Mouse (Mus musculus) lung, embryonic 15.5 days (tissue): ENCODE results near the gene Dclk1. TPM values are rescaled to one million over a fixed set of nuclear protein-coding genes. Genes with fewer than 3 reads are reported as not detected.

Source experiments
- ATAC-seq: fragments of 200-750 bp; cut with Nextera tagmentation; 2 replicates; pipeline ENCODE4 v1.8.0; 2017; ENCODE audit warnings: moderate number of reproducible peaks, borderline replicate concordance; ENCODE audit not compliant: low FRiP score, low TSS enrichment; ENCODE audit errors: extremely low read depth
- H3K27ac ChIP-seq: fragments of 300-500 bp; sonication (generic); 2 replicates; pipeline ENCODE4 v1.5.1; 2015; ENCODE audit warnings: moderate library complexity, mild to moderate bottlenecking, inconsistent platforms
- H3K27me3 ChIP-seq: fragments of 300-500 bp; sonication (generic); 2 replicates; pipeline ENCODE4 v1.6.1; 2015; ENCODE audit warnings: inconsistent platforms
- H3K36me3 ChIP-seq: fragments of 300-500 bp; sonication (generic); 2 replicates; pipeline ENCODE4 v1.6.1; 2015; ENCODE audit warnings: inconsistent platforms
- H3K4me1 ChIP-seq: fragments of 300-500 bp; sonication (generic); 2 replicates; pipeline ENCODE4 v1.6.1; 2015; ENCODE audit warnings: inconsistent platforms
- H3K4me2 ChIP-seq: fragments of 300-500 bp; sonication (generic); 2 replicates; pipeline ENCODE4 v1.6.1; 2015; ENCODE audit warnings: inconsistent platforms, mild to moderate bottlenecking, moderate library complexity
- H3K4me3 ChIP-seq: fragments of 300-500 bp; sonication (generic); 2 replicates; pipeline ENCODE4 v1.5.1; 2015; ENCODE audit warnings: mild to moderate bottlenecking, inconsistent platforms
- H3K9ac ChIP-seq: fragments of 300-500 bp; sonication (generic); 2 replicates; pipeline ENCODE4 v1.6.1; 2015; ENCODE audit warnings: inconsistent platforms
- H3K9me3 ChIP-seq: fragments of 300-500 bp; sonication (generic); 2 replicates; pipeline ENCODE4 v1.6.1; 2016; ENCODE audit warnings: inconsistent platforms
- WGBS: fragments of 180-500 bp; shearing (Covaris S2); methylation state at CpG from one replicate; pipeline ENCODE4 v1.1.7; 2015; 5-methylcytosine and 5-hydroxymethylcytosine counted together
- polyA plus RNA-seq: library from polyadenylated mRNA; unstranded; fragments of >200 nt; fragmentation: Nextera tagmentation; extraction: Ambion mirVana; gene quantifications from 2 replicates; pipeline ENCODE4 v1.2.1, GENCODE M21; 2015

Dclk1 gene
- polyA plus RNA-seq, 1 experiment from 2014 or later = 10.7 TPM

DNA sequence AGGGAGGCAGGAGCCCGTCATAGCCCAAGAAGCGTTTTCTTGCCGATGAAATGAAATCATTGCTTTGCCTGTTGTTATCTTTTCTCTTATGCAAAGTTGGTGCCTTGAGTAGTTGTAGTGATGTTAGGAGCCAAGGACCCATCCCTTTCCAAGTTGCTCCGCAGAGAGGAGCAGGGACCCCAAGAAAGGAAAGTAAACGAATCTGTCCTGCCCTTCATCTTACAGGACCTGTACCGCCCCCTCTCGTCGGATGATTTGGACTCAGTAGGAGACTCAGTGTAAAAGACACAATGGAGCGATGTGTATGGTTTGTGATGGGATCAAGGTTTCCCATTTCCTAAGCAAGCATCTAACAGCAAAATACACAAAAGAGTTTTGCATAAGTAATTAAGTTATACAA, 224.2 kb downstream of the Dclk1 start:
- no peak overlapping the region for H3K4me2 ChIP-seq
- no peak for ATAC-seq
- H3K9me3 ChIP-seq = no peaks in the 10 kb centered on the region
- H3K9ac ChIP-seq = no peak overlapping the region
- H3K36me3 ChIP-seq = no peaks in the 10 kb centered on the region
- no peaks in the 10 kb centered on the region for H3K4me1 ChIP-seq
- H3K27ac ChIP-seq = no peak overlapping the region
- WGBS = 73% methylated on average over 9 of the region's 9 CpGs
- no peaks in the 10 kb centered on the region for H3K27me3 ChIP-seq
- H3K4me3 ChIP-seq = no peak overlapping the region

DNA sequence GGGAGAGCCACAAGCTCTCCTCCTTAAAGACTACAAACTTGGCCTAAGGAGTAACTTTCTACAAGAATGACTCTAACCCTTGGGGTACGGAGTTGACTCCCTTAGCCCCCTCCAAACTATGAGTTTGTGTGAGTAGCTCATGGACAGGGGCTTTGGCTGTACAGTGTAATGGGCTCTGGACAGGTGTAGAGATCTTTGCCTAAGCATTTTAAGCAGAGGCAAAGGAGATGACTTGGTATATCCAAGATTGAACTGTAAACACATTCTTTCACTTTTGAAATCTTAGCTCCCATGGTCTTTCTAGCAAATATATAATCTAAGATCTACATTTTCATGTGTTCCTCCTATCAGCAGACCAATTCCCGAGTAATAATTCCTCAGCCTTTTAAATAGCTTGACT, 229.9 kb downstream of the Dclk1 start, which contains the start of gene Gm21954:
Gene Gm21954 (minus strand): TSS at position 101 of the 400 bp plus-strand sequence.
- 81% methylated on average over 2 of the region's 2 CpGs for WGBS
- H3K27ac ChIP-seq = no peak within 1 kb of the TSS
- H3K27me3 ChIP-seq = no peaks in the 10 kb centered on the region
- no peak for ATAC-seq
- H3K4me2 ChIP-seq = no peak within 1 kb of the TSS
- no peaks in the 10 kb centered on the region for H3K36me3 ChIP-seq
- no peaks in the 10 kb centered on the region for H3K4me1 ChIP-seq
- no peak within 1 kb of the TSS for H3K9ac ChIP-seq
- H3K9me3 ChIP-seq = no peaks in the 10 kb centered on the region
- no peak within 1 kb of the TSS for H3K4me3 ChIP-seq

DNA sequence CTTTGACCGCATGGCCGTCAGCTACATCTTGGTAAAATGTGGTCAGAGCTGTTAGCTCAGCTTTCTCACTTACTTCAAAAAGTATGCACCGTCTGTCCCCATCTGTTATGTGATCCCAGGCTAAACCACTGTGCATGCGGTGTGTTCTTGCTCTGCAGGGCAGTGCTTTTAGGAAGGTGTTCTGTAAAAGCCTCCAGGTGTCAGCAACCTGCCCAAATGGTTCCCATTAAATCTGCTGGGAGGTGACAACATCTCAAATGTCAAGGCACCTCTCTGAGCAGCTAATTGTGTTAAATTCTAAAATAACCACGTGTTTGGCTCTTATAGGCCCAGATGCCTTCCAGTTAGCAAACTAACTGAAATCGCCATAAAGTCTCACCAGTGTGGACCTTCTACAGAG, 231.0 kb downstream of the Dclk1 start:
- Histone ChIP-seq H3K36me3 (no peaks in the 10 kb centered on the region), H3K9ac (no peak overlapping the region), H3K27me3 (no peaks in the 10 kb centered on the region), H3K4me1 (no peaks in the 10 kb centered on the region), H3K4me2 (no peak overlapping the region), H3K9me3 (no peaks in the 10 kb centered on the region), H3K27ac (no peak overlapping the region), H3K4me3 (no peak overlapping the region)
- ATAC-seq = no peak
- WGBS = 64% methylated on average over 6 of the region's 6 CpGs

DNA sequence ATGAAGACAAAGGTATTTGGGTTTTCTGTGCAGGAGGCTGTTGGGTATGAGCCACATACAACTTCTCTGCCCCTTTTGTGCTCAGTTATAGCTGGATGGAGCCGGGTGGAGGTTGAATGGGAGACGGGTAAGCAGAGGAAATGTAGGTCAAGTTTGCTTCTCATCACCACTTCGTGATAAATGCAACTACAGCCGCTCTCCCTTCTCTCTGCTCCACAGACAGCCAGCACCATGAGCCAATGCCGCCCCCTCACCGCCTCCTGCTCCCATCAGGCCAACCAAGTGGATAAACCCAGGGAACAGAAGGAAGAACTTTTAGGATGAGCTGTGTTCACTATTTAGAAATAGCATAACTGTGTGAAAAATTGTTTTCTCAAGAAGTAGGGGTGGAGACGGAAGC, 234.5 kb downstream of the Dclk1 start:
- Histone ChIP-seq H3K9me3 (no peaks in the 10 kb centered on the region), H3K9ac (no peak overlapping the region), H3K4me2 (no peak overlapping the region), H3K36me3 (no peaks in the 10 kb centered on the region), H3K4me3 (no peak overlapping the region), H3K27me3 (no peaks in the 10 kb centered on the region), H3K4me1 (no peaks in the 10 kb centered on the region), H3K27ac (no peak overlapping the region)
- WGBS = 83% methylated on average over 7 of the region's 7 CpGs
- ATAC-seq = no peak

DNA sequence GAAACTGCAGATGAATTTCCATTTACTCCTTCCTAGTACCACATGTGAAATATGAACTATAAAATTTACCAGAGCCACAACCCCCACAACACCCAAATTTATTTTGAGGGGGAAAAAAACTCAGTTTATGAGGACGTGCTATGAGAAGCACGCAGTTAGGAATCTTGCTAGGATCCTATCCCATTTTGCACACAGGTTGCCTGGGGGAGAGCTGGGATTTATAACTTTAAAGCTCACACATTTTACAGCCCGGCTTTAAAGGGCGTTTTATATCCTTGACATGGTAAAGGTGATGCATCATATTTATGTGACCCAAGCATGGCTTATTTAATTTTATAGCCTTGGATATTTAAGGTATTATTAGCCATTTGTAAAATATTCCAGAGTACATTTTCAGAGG, 237.1 kb downstream of the Dclk1 start:
- H3K4me1 ChIP-seq = no peaks in the 10 kb centered on the region
- H3K9me3 ChIP-seq = no peaks in the 10 kb centered on the region
- no peak overlapping the region for H3K4me3 ChIP-seq
- H3K36me3 ChIP-seq = no peaks in the 10 kb centered on the region
- ATAC-seq = no peak
- no peak overlapping the region for H3K27ac ChIP-seq
- WGBS = 81% methylated on average over 4 of the region's 4 CpGs
- no peaks in the 10 kb centered on the region for H3K27me3 ChIP-seq
- H3K4me2 ChIP-seq = no peak overlapping the region
- no peak overlapping the region for H3K9ac ChIP-seq

DNA sequence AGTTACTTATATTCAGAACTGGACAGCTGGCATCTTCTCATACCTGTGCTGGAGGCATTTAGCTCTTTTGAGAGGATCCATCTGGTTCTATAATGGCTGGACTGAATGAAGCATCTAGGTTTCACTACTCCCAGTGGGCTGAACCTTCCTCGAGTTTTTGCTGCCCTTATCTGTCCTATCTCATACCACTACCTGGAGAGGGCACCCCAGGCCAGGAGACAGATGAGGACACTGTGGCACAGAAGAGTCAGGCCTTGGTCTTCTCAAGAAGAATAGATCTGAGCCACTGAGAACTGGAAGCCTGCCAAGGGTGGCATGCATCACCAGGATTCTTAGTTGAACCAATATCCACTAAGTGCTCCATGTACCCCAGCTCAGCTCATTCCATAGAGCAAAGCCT, 239.0 kb downstream of the Dclk1 start:
- Histone ChIP-seq H3K4me2 (no peak overlapping the region), H3K9me3 (no peaks in the 10 kb centered on the region), H3K27ac (no peak overlapping the region), H3K36me3 (no peaks in the 10 kb centered on the region), H3K4me1 (no peaks in the 10 kb centered on the region), H3K9ac (no peak overlapping the region), H3K4me3 (no peak overlapping the region), H3K27me3 (no peaks in the 10 kb centered on the region)
- WGBS = 67% methylated on average over 1 of the region's 1 CpGs
- ATAC-seq = no peak

DNA sequence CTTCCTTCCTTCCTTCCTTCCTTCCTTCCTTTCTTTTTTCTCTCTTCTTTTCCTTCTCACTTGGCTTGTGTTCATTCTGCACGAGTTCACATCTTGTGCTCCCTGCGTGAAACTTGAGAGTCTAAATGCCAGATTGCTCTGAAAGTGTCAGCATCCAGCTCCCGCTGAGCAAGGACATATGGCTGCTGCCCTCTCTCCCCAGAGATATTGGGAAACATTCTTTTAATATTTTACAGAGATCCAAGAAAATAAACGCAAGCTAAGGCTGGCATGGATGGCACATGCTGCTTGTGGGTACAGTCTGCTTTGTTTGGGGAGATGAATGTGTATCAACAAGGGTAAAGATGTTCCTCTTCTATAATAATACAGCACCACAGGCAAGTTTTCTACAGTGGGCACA, 241.2 kb downstream of the Dclk1 start:
- no peaks in the 10 kb centered on the region for H3K27me3 ChIP-seq
- ATAC-seq = no peak
- no peak overlapping the region for H3K27ac ChIP-seq
- H3K4me3 ChIP-seq = no peak overlapping the region
- no peaks in the 10 kb centered on the region for H3K4me1 ChIP-seq
- no peaks in the 10 kb centered on the region for H3K36me3 ChIP-seq
- no peak overlapping the region for H3K4me2 ChIP-seq
- WGBS = 30% methylated on average over 4 of the region's 4 CpGs
- no peaks in the 10 kb centered on the region for H3K9me3 ChIP-seq
- no peak overlapping the region for H3K9ac ChIP-seq

DNA sequence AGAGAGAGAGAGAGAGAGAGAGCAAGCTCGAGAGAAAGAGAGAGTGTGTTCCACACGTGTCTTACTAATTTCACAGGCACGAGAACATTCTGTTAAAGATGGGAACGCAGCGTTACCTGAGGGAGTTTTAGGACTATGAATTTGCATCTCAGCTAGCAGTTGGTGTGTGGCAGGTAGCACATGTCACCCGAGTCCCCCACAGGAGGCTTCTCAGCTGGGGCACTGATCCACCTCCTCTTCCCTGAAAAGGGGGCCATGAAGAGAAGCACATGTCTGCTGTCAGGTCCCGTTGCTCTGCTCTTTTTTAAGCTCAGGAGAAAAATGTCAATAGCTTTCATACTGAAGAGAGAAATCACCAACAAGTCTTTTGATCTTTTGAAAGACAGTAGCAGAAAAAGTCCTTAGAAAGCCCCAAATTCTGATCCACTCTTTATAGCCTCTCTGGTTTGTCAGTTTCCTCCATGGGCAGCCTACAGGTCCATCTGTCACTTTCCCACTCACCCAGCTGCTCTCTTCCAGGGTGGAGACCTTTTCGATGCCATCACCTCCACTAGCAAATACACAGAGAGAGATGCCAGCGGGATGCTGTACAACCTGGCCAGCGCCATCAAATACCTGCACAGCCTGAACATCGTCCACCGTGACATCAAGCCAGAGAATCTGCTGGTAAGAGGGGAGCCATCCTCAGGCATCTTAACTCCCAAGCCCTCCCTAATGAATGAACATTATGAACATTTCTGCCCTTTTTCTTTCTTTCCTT, 247.2 kb downstream of the Dclk1 start:
- no peak overlapping the region for H3K4me3 ChIP-seq
- H3K9ac ChIP-seq = no peak overlapping the region
- no peak overlapping the region for H3K4me2 ChIP-seq
- 62% methylated on average over 12 of the region's 12 CpGs for WGBS
- no peaks in the 10 kb centered on the region for H3K27me3 ChIP-seq
- no peaks in the 10 kb centered on the region for H3K36me3 ChIP-seq
- H3K4me1 ChIP-seq = no peaks in the 10 kb centered on the region
- no peak overlapping the region for H3K27ac ChIP-seq
- H3K9me3 ChIP-seq = no peaks in the 10 kb centered on the region
- no peak for ATAC-seq

DNA sequence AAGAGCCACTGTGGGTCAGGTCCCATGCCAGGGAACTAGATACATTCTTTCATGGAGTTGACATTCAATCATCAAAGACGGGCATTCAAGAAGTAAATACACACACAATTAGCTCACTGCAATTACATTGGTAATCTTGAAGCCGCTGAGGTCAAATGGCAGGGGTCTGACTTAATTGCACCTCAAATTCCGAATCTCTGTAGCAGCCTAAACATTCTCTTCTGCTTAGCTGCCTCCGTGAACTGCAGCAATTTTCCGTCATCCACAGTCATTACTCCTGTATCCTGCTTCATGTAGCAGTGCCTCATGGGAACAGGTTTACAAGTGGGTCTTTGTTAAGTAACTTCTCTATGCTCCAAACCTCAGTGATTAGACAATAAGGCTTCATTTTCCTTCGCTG, 249.9 kb downstream of the Dclk1 start:
- Histone ChIP-seq H3K4me2 (no peak overlapping the region), H3K9ac (no peak overlapping the region), H3K4me1 (no peaks in the 10 kb centered on the region), H3K9me3 (no peaks in the 10 kb centered on the region), H3K27ac (no peak overlapping the region), H3K4me3 (no peak overlapping the region), H3K36me3 (no peaks in the 10 kb centered on the region), H3K27me3 (no peaks in the 10 kb centered on the region)
- 52% methylated on average over 6 of the region's 6 CpGs for WGBS
- ATAC-seq = no peak

DNA sequence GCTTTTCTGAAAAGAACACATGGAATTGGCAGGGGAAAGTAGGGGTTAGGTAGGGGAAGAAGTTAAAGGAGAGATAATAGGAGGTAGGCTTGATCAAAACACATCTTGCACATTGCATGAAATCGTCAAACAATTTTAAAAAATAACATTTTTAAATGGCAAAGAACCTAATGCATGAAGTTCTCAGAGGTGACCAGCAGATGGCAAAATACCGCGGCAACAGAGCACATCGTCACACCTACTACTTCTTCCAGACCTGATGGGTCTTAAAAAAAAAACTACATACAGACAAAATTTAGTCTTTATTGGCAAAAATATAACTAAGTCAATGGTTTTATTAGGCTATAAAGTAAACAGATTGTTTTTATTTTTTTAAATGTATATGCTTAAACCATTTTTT, 252.2 kb downstream of the Dclk1 start:
- H3K36me3 ChIP-seq = no peaks in the 10 kb centered on the region
- no peak for ATAC-seq
- no peaks in the 10 kb centered on the region for H3K27me3 ChIP-seq
- no peaks in the 10 kb centered on the region for H3K9me3 ChIP-seq
- H3K9ac ChIP-seq = no peak overlapping the region
- WGBS = 48% methylated on average over 4 of the region's 4 CpGs
- no peak overlapping the region for H3K4me2 ChIP-seq
- H3K4me1 ChIP-seq = no peaks in the 10 kb centered on the region
- no peak overlapping the region for H3K4me3 ChIP-seq
- H3K27ac ChIP-seq = no peak overlapping the region

DNA sequence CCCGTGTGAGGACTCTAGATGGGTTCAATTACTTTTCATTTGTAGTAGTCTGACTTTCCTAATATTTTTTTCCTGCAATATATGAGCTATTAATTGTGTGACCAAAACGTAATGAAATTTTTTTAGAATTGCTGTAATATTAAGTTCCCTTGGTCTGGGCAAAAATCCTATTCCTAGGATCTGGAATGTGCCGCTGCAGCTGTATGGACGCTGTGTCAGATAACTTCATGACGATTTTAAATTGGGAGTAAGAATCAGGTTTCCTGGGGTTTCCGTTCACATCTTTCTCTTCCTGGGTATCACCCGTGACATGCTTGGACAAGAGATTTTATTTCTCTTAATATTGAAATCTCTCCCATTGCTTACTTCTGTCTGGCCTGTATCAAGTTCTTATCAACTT, 253.1 kb downstream of the Dclk1 start:
- no peak overlapping the region for H3K4me2 ChIP-seq
- H3K9ac ChIP-seq = no peak overlapping the region
- no peak overlapping the region for H3K27ac ChIP-seq
- no peak overlapping the region for H3K4me3 ChIP-seq
- no peaks in the 10 kb centered on the region for H3K36me3 ChIP-seq
- ATAC-seq = no peak
- H3K27me3 ChIP-seq = no peaks in the 10 kb centered on the region
- 71% methylated on average over 7 of the region's 7 CpGs for WGBS
- H3K9me3 ChIP-seq = no peaks in the 10 kb centered on the region
- H3K4me1 ChIP-seq = no peaks in the 10 kb centered on the region

DNA sequence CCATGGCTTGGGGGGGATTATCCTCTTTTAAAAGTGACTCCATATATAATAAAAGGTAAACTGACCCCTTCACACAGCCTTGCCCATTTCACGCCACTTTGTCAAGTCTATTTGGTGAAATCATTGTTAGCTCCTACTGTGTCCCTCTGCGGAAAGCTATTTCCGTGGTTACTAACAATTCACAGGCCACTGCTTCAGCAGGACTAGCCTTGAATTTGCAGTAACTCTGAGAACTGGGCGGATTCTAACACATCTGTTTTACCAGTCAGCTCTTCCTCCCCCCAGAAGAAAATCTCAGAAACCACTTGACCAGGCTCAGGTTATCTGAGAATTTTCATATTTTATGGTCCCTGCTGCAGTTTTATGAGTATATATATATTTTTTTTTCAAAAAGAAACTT, 253.7 kb downstream of the Dclk1 start:
- H3K4me3 ChIP-seq = no peak overlapping the region
- H3K27ac ChIP-seq = no peak overlapping the region
- H3K9ac ChIP-seq = no peak overlapping the region
- H3K4me1 ChIP-seq = no peaks in the 10 kb centered on the region
- no peak overlapping the region for H3K4me2 ChIP-seq
- no peaks in the 10 kb centered on the region for H3K9me3 ChIP-seq
- ATAC-seq = no peak
- WGBS = 75% methylated on average over 4 of the region's 4 CpGs
- no peaks in the 10 kb centered on the region for H3K27me3 ChIP-seq
- no peaks in the 10 kb centered on the region for H3K36me3 ChIP-seq

DNA sequence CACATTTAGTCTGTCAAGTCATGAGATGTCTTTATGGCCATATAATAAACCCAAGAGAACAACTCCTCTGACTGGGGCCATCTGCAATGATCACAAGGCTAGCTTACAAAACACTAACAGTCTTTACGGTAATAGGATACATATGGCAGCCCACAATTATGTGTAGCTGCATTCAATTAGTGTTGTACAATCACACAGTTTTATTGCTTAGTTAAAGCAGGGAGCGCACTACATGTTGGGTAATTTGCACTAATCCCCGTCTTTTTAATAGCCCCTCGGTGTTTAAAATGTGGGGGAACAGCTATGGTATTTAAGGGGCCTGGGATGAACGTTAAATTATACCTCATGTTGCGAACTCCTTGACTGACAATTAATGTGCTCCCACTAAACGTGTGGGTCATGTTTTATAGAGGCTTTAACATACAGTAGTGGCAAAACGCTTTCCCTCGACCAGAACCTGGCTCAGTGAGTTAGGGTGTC, 254.3 kb downstream of the Dclk1 start:
- no peak for ATAC-seq
- 83% methylated on average over 9 of the region's 9 CpGs for WGBS

More for the DNA sequence above, 254.3 kb downstream of the Dclk1 start:
- H3K4me2 ChIP-seq = no peak overlapping the region
- no peaks in the 10 kb centered on the region for H3K36me3 ChIP-seq
- no peaks in the 10 kb centered on the region for H3K4me1 ChIP-seq
- H3K4me3 ChIP-seq = no peak overlapping the region
- H3K9me3 ChIP-seq = no peaks in the 10 kb centered on the region
- no peak overlapping the region for H3K27ac ChIP-seq
- no peak overlapping the region for H3K9ac ChIP-seq
- H3K27me3 ChIP-seq = no peaks in the 10 kb centered on the region
